Mouse (Mus musculus) lung, embryonic 16.5 days (tissue): ENCODE data around the gene Runx3. TPM values are rescaled to one million over a fixed set of nuclear protein-coding genes. Genes with fewer than 3 reads are reported as not detected.
A peak's percentile ranks its signal among the peaks of the same experiment; 100 is the strongest.

Experiments used
- ATAC-seq: fragments of 200-750 bp; cut with Nextera tagmentation; 2 replicates; pipeline ENCODE4 v1.8.0; 2017; ENCODE audit warnings: low read depth, mild to moderate bottlenecking, moderate library complexity
- H3K27ac ChIP-seq: fragments of 300-500 bp; sonication (generic); 2 replicates; pipeline ENCODE4 v1.5.1; 2014; ENCODE audit warnings: mild to moderate bottlenecking, control low read depth, low read length
- H3K27me3 ChIP-seq: fragments of 300-500 bp; sonication (generic); 2 replicates; pipeline ENCODE4 v1.6.1; 2014; ENCODE audit warnings: low read depth, low read length, mixed read lengths; ENCODE audit not compliant: control insufficient read depth, insufficient read depth
- H3K36me3 ChIP-seq: fragments of 300-500 bp; sonication (generic); 2 replicates; pipeline ENCODE4 v1.6.1; 2014; ENCODE audit warnings: low read length; ENCODE audit not compliant: control insufficient read depth, insufficient read depth
- H3K4me1 ChIP-seq: fragments of 300-500 bp; sonication (generic); replicated peaks from 2 replicates; pipeline ENCODE4 v1.6.1; 2014; ENCODE audit warnings: low read length, mixed read lengths; ENCODE audit not compliant: control insufficient read depth, insufficient read depth
- H3K4me2 ChIP-seq: fragments of 300-500 bp; sonication (generic); 2 replicates; pipeline ENCODE4 v1.6.1; 2014; ENCODE audit warnings: low read depth, low read length, control low read depth
- H3K4me3 ChIP-seq: fragments of 300-500 bp; sonication (generic); 2 replicates; pipeline ENCODE4 v1.5.1; 2014; ENCODE audit warnings: mild to moderate bottlenecking, low read length, control low read depth
- H3K9ac ChIP-seq: fragments of 300-500 bp; sonication (generic); 2 replicates; pipeline ENCODE4 v1.6.1; 2014; ENCODE audit warnings: low read length, control low read depth
- H3K9me3 ChIP-seq: fragments of 300-500 bp; sonication (generic); 2 replicates; pipeline ENCODE4 v1.6.1; 2016; ENCODE audit warnings: low read length; ENCODE audit not compliant: control insufficient read depth
- WGBS: fragments of 180-500 bp; shearing (Covaris S2); extraction: QIAGEN DNeasy Blood & Tissue Kit; methylation state at CpG from one replicate; pipeline ENCODE4 v1.1.7; 2014; 5-methylcytosine and 5-hydroxymethylcytosine counted together
- polyA plus RNA-seq: library from polyadenylated mRNA; unstranded; fragments of >200 nt; fragmentation: Nextera tagmentation; extraction: Ambion mirVana; gene quantifications from 2 replicates; pipeline ENCODE4 v1.2.1, GENCODE M21; 2015

Runx3 gene
- 0.16 and 0.19 TPM in 2 replicates for polyA plus RNA-seq

DNA sequence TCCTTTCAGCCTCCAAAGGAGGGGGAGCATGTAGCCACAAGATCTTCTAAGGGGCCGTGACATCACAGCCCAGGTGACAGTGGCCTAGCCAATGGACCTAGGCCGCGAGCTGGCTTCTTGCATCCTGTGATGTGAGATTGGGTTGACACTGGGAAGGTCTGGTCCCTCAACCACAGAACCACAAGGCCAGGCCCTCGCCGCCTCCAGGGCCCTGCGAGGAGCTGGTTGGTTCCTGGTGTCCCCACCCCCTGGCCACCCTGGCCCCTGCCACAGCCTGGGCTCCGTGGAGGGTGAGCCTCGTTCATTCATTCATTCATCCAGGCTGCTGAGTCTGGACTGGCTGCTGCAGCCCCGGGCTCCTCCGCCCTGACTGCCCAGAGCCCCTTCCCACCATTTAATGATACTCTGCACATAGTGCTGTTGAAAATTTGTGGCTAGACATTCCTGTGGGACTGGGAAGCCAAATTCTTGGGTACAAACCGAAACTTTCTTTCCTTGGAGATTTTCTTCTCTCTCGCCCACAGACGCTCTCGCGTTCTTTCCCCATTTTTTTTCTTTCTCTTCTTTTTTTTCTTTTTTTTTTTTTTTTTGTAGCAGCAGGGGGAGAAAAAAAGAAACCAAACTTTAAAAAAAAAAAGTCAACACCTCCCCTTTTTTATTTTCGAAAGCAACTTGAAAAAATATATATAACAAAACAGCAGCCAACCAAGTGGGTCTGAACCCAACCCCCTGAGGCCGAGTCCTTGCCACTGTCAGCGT lies at the start of gene Runx3:
TSS of gene Runx3 (plus strand) at position 311 of the 759 bp plus-strand sequence.
- Histone ChIP-seq H3K27ac (no peak within 1 kb of the TSS), H3K4me2 (no peak within 1 kb of the TSS), H3K27me3 (no peaks in the 10 kb centered on the region), H3K4me3 (no peak within 1 kb of the TSS), H3K4me1 (no peaks in the 10 kb centered on the region), H3K9ac (no peak within 1 kb of the TSS), H3K36me3 (no peaks in the 10 kb centered on the region), H3K9me3 (no peaks in the 10 kb centered on the region)
- WGBS = 79% methylated on average over 18 of the region's 18 CpGs
- ATAC-seq = no peak

DNA sequence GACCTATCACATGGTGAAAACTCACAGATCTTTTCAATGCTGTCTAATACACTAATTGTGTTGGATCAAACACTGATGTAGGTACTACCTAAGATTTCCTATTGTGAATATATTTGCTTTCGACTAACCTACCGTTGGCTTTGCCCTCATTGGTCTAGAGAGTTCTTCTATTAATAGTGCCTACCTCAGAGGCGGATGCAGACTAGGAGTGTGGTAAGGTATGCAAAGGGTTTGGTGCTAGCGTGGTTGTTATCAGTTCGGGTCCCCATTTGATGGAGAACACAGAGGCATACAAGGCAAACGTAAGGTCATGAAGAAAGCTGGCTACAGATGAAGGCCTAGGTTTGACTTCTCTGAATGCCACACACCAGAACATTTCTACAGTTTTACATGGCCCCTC lies 47.8 kb upstream of the Runx3 start:
- Histone ChIP-seq H3K9me3 (no peaks in the 10 kb centered on the region), H3K27me3 (no peaks in the 10 kb centered on the region), H3K4me2 (no peak overlapping the region), H3K4me3 (no peak overlapping the region), H3K27ac (no peak overlapping the region), H3K36me3 (no peaks in the 10 kb centered on the region), H3K4me1 (no peaks in the 10 kb centered on the region), H3K9ac (no peak overlapping the region)
- WGBS = 72% methylated on average over 6 of the region's 6 CpGs
- no peak for ATAC-seq

DNA sequence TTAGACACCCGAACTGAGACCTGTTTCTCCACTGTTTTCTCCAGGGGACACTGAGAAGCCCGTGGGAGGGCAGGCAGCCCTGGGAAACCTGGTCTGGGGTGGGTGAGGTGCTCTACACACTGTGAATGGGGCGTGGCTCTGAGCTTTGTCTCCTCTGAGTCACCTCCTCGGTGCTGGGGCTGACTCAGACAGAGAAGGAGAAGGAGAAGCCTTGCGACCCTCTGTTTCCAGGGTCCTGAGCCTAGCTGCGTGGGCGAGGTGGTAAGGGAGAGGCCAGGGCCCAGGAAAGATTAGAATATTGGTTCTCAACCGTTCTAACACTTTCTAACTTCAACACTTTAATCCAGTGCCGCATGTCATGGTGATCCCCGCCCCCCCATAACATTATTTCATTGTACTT lies 46.9 kb upstream of the Runx3 start:
- no peak for ATAC-seq
- no peaks in the 10 kb centered on the region for H3K4me1 ChIP-seq
- 47% methylated on average over 10 of the region's 10 CpGs for WGBS
- H3K27ac ChIP-seq = no peak overlapping the region
- H3K9ac ChIP-seq = no peak overlapping the region
- H3K36me3 ChIP-seq = no peaks in the 10 kb centered on the region
- no peak overlapping the region for H3K4me3 ChIP-seq
- no peak overlapping the region for H3K4me2 ChIP-seq
- no peaks in the 10 kb centered on the region for H3K9me3 ChIP-seq
- no peaks in the 10 kb centered on the region for H3K27me3 ChIP-seq

DNA sequence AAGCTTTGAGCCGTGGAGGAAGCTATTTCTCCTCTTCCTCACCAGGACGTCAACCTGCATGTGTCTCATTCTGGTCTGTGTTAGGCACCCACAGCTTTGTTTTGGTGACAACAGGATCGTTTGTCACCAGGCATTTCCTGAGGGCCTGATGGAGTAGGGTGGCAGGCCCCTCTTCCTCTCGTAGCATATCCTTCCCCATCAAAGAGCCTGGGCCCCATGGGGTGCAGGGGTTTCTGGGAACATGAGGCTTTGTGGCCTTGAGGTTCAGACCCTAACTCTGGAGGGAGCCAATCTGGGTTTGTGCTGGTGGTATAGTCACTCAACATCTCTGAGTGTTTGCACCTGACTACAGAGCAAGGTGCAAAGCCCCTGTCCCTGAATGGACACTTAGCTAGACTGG lies 45.8 kb upstream of the Runx3 start:
- WGBS = 50% methylated on average over 4 of the region's 4 CpGs
- H3K27me3 ChIP-seq = no peaks in the 10 kb centered on the region
- no peaks in the 10 kb centered on the region for H3K9me3 ChIP-seq
- no peak for ATAC-seq
- no peaks in the 10 kb centered on the region for H3K4me1 ChIP-seq
- no peaks in the 10 kb centered on the region for H3K36me3 ChIP-seq
- no peak overlapping the region for H3K4me3 ChIP-seq
- no peak overlapping the region for H3K27ac ChIP-seq
- no peak overlapping the region for H3K9ac ChIP-seq
- H3K4me2 ChIP-seq = no peak overlapping the region

DNA sequence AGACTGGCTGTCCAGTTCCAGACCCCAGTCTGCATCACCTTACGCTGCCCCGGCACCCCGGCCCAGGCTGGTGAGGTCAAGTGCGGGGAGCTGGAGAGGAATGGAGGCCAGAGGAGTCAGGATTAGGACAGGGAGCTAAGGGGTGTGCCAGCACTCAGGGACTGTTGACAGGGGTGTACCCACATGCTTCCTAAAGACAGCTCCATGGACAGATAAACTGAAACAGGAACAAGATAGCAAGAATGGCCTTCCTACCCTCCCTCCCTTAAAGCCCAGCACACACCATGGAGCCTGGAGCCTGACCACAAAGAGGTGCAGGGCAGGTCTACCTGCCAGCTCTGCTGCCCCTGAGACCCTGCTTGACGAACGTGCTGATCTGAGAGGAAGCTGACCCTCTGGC lies 45.1 kb upstream of the Runx3 start:
- Histone ChIP-seq H3K27ac (no peak overlapping the region), H3K9me3 (no peaks in the 10 kb centered on the region), H3K36me3 (no peaks in the 10 kb centered on the region), H3K4me2 (no peak overlapping the region), H3K4me1 (no peaks in the 10 kb centered on the region), H3K4me3 (no peak overlapping the region), H3K9ac (no peak overlapping the region), H3K27me3 (no peaks in the 10 kb centered on the region)
- no peak for ATAC-seq
- 70% methylated on average over 6 of the region's 6 CpGs for WGBS

DNA sequence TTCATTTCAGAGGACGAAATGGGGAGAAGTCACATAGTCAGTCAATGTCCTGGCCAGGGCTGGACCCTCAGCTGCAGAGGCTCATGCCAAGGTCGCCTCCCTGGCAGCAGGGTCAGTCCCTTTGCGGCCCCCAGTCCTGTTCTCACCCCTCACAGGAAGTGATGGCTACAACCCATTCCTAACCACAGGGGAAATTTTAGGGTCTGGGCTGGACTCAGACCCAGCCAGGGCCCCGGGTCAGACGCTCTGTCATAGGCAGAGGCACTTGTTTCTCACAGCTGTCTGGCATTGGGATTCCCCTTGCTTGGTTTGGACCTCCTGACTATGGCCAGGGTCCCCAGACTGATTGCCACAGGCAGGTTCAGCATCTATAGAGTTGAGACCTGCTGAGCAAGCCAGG lies 43.8 kb upstream of the Runx3 start:
- no peak for ATAC-seq
- Histone ChIP-seq H3K4me3 (no peak overlapping the region), H3K9ac (no peak overlapping the region), H3K9me3 (no peaks in the 10 kb centered on the region), H3K27me3 (no peaks in the 10 kb centered on the region), H3K27ac (no peak overlapping the region), H3K4me2 (no peak overlapping the region), H3K36me3 (no peaks in the 10 kb centered on the region), H3K4me1 (no peaks in the 10 kb centered on the region)
- whole genome bisulfite sequencing = 79% methylated on average over 5 of the region's 5 CpGs

DNA sequence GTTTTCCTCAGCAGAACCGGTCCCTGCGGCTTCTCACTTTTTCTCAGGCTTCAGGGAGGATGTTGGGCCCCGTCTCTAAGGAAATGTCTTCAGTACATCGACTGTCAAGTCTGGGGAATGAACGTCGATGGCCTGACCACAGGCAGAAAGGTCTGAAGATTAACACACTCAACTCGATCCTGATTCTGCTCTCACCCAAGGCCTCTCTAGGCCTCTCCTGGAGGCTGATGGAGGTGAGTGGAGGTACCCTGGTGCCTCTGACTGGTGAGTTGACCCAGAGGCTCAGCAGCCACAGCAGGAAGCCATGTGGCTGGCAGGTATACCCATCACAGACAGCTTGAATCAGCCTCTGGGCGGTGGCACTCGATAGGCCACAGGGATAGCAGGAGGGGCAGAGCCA lies 43.3 kb upstream of the Runx3 start:
- H3K4me2 ChIP-seq = no peak overlapping the region
- no peaks in the 10 kb centered on the region for H3K4me1 ChIP-seq
- no peak overlapping the region for H3K27ac ChIP-seq
- H3K27me3 ChIP-seq = no peaks in the 10 kb centered on the region
- no peak for ATAC-seq
- no peak overlapping the region for H3K9ac ChIP-seq
- no peak overlapping the region for H3K4me3 ChIP-seq
- 61% methylated on average over 9 of the region's 9 CpGs for WGBS
- no peaks in the 10 kb centered on the region for H3K36me3 ChIP-seq
- no peaks in the 10 kb centered on the region for H3K9me3 ChIP-seq

DNA sequence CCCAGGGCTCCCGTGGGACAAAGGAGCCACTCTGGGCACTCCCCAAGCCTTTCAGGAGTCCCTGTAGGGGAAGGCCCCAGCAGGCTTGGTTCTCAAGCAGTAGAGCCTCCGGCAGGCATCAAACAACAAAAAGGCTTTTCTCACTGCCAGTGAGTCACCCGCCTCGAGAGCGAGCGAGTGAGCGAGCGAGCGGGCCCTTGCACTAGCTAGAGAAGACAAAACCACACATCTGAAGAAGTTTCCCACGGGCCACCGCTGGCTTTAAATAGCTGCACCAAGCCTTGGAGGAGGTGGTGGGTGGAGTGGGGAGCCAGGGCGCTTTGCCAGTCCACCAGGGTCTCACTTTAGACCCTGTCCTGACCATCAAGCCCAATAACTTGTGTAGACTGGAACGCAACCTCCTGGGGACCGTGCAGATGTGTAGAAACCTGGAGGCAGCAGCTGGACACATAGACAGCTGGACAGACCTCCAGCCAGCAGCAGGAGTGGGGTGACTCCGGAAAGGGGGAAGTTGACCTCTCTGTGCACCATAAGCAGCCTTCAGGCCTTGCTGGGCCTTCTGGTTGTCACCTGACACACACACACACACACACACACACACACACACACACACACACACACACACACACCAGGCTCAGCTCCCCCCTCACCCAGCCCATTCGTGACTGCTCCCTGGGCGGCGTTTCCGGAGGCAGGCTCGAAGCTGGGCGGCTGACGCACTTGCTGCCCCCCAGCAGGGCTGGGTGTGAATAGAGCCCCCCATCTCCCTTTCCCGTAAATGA lies 40.4 kb upstream of the Runx3 start:
- 58% methylated on average over 23 of the region's 23 CpGs for WGBS
- H3K27ac ChIP-seq = no peak overlapping the region
- 0 out of 2 replicates have a peak, but pooled peaks have one; percentile 27 for ATAC-seq
- no peak overlapping the region for H3K4me2 ChIP-seq
- H3K4me3 ChIP-seq = no peak overlapping the region
- no peaks in the 10 kb centered on the region for H3K9me3 ChIP-seq
- H3K36me3 ChIP-seq = no peaks in the 10 kb centered on the region
- H3K4me1 ChIP-seq = no peaks in the 10 kb centered on the region
- no peaks in the 10 kb centered on the region for H3K27me3 ChIP-seq
- no peak overlapping the region for H3K9ac ChIP-seq

DNA sequence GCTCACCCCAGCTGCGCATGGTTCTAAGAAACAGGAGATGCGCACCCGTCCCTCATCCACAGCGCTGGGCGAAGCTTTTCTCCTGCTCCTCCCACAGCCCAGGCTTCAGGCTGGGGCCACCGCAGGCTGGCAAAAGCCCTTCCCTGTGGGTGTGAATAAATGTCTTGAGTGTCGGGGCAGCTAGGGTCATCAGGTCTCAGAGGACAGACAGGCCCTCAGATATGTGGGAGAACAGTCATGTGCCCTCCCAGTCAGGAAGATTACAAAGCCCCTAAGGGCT lies 39.9 kb upstream of the Runx3 start:
- Histone ChIP-seq H3K4me2 (no peak overlapping the region), H3K36me3 (no peaks in the 10 kb centered on the region), H3K4me1 (no peaks in the 10 kb centered on the region), H3K4me3 (no peak overlapping the region), H3K9ac (no peak overlapping the region), H3K27ac (no peak overlapping the region), H3K9me3 (no peaks in the 10 kb centered on the region), H3K27me3 (no peaks in the 10 kb centered on the region)
- ATAC-seq = no peak
- WGBS = 66% methylated on average over 7 of the region's 7 CpGs
